Mouse (Mus musculus): ENCODE results near the gene Cd93. TPM values are rescaled to one million over a fixed set of nuclear protein-coding genes. Genes with fewer than 3 reads are reported as not detected.

The Cd93 gene
- total RNA-seq (2021) = 1 to 10 TPM; 5.0 to 6.2 TPM

DNA sequence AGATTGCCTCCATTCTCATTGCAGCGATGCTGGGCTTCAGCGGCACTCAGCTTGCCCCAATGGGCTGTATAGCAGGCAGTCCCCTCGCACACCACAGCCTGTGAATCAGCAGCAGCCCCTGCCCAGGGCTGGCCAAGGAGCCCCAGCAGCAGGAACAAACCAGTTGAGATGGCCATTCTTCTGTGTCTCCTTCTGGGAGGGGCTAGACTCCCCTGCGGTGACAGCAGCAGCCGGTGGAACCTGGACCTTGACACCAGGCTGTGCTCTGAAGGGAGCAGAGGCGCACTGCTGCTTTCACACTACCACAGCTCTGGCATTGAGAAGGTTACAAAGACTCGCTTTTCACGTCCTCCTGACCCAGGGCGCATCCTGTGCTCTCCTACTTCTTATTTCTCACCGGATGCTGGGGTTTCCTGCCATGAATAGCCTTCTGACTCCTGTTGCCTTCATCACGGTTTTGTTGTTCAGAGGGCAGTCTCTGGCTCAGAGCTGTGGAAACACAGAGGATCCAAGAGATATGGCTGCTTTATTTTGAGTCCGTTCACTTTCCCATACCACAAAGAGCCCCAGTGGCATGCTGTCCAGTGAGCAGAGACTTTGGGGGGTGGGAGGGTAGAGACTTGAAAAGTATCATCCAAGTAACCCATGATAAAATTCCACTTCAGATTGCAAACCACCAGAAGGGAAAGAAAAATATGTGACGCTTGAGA lies at the start of gene Cd93:
Gene Cd93, minus strand, starts transcription at position 315 of the 710 bp plus-strand sequence.
- DNase-seq = no peak

DNA sequence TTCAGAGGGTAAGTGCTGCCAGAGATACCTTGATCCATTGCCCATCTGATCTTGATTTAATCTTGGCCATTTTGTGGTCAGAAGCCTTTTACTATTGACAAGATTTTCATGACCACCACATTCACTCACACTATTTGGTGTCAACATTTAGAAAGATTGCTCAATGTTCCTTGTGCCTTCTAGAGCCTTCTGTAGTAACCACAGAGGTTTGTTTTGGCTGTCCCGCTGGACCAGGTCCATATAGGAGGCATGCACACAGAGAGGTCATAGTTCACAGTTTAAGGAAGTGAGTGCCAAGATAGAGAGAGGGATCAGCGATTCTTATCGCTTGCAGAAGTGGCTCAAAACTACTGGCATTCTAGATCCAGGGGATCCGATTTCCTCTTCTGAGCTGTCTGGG lies 48.7 kb upstream of the Cd93 start:
- no peak for DNase-seq

DNA sequence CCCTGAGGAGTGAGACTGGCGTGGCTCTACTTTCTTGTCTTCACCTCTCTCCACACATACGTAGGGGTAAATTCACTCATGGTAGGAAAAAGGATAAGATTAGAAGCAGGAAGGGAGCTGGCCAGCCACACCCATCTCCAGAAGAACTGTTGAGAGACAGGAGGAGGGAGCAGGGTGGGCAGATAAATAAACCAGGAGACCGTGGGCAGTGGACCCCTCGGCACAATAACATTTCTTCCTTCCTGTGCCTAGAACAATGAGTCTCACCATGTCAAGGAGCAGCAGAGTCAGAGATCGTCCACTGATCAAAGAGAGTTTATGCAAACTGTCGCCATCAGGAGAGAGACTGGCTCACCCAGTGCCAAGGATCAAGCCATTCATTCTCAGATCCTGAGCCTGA lies 46.8 kb upstream of the Cd93 start:
- no peak for DNase-seq

DNA sequence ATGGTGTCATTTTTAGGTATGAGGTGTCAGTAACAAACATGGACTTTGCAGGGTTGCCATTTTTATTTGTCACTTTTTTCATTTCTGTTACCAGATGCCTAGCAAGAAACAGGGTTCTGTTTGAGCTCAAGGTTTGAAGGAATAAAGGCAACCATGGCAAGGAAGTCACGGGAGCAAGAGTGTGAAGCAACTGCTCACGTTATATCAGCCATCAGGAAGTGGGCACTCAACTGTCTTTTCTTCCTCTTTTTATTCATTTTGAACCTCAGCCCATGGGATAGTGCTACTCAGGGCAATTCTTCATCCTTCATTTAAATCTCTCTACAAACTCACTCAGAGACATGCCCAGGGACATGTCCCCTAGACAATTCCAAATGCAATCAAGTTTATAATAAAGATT lies 45.5 kb upstream of the Cd93 start:
- no peak for DNase-seq

DNA sequence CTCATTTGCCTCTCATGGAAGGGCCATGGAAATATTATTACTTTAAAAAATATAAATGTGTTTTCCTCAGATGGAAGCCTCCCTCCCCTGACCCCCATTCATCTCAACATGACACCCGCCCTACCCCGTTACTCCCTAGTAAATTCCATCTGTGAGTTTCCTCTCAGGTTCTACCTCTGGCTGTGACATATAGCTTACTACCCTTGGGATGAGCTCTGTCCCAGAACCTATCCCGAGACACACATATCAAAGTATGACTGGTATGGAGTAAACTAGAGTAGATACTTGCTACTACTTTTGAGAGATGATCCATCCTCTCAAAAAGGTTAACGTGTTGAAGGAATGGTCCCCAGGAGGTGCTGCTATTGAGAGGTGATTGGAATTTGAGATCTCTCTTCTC lies 42.2 kb upstream of the Cd93 start:
- DNase-seq = no peak

DNA sequence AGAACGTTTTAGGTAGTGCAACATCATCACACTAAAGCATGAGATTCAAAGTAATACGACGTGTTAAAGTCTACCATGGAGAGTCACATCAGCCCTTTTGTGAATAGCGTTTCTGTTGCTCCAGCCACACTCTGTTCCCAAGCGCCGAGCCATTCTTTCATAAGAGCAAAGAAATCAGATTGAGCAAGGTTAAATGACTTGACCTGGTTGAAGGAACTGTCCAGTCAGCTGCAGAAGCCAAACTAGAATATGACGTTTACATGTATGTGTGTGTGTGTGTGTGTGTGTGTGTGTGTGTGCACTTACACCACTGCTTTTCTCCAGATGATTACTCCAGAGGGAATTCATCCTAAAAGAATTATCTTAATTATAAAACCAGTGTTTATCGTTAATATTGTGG lies 37.0 kb upstream of the Cd93 start:
- no peak for DNase-seq

DNA sequence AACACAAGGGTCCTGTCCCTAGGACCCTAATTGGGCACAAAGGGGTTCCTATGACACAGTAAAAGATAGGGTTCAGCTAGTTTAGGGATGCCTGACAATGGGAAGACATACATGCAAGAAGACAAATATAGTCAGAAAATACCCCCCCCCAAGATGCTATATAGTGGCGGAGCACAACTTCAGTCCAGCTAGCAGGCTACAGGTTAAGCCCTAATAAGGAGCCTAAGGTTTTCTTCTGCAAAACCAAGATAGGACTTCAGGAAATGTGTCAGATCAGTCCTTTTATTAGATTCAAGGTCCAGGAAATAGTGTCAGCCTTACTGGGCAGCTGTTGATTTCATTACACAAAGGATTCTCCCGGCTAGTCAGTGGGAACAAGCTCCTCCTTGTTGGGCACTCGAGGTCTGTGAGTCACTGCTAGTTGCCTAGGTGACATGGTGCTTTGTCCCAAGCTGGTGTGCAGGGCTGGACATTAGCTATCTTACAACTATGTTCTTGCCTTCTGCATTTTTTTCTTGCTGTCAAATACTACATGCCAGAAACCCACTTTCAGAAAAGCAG lies 34.9 kb upstream of the Cd93 start:
- DNase-seq = no peak

DNA sequence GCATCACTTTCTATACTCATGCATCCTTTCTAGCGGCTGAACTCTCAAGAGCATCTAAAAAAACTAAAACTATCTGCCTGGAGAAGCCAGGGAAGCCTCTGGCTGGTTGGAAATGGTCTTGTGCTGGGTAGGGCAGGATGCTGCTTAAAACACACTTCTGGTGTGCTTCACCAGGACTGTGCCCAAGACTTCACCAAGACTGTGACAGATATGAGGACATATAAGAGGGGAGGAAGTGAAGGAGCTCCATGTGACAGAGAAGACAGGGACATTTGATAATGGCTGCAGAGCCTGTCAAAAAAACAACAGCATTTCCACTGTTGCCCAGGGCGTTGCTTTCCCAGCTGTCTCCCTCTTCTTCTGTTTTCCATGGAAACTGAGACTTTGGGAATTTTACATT lies 34.0 kb upstream of the Cd93 start:
- DNase-seq = no peak

DNA sequence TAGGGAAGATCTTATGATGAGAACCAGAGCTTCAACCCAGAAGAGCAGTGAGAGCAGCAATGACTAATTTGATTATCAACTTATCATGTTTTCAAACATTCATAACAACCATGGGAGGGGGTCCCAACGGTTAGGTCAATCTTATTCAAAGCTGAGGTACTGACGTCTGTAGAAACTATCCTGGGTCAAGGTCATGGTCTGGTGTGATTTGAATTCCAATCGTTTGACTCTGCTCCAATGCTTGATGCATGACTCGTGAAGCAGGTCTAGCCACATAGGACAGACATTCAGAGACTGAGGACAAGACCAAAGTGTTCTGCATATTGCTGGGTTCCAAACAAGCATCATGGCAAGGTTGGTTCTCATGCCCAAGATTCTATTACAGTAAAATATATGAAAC lies 33.2 kb upstream of the Cd93 start:
- no peak for DNase-seq

DNA sequence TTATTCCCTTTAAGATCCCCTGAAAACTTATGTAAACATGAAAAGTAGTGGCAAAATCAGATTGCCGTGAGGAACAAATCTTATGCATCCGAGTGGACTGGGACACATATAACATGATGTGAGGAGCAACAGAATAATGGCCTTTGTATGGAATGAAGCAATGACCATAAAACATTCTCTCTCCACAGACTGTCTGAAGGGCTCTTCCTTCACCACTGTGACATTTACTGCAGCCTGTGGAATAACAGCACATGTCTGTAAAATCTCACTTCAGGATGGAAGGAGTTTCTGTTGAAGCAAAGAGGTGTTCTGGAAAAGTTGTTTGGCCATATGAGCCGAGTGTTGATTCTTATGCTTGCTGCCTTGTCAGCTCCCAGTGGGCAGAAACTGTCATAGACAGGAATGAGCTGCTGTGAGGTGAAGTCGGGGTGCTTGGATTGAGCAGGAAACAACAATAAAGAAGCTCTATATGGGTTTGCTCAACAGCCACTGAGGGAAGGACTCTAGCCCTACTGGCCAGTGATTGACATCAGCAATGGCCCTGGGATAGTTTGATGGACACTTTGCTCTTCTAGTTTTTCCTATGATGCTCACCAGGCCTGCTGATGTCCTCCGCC lies 32.6 kb upstream of the Cd93 start:
- no peak for DNase-seq

DNA sequence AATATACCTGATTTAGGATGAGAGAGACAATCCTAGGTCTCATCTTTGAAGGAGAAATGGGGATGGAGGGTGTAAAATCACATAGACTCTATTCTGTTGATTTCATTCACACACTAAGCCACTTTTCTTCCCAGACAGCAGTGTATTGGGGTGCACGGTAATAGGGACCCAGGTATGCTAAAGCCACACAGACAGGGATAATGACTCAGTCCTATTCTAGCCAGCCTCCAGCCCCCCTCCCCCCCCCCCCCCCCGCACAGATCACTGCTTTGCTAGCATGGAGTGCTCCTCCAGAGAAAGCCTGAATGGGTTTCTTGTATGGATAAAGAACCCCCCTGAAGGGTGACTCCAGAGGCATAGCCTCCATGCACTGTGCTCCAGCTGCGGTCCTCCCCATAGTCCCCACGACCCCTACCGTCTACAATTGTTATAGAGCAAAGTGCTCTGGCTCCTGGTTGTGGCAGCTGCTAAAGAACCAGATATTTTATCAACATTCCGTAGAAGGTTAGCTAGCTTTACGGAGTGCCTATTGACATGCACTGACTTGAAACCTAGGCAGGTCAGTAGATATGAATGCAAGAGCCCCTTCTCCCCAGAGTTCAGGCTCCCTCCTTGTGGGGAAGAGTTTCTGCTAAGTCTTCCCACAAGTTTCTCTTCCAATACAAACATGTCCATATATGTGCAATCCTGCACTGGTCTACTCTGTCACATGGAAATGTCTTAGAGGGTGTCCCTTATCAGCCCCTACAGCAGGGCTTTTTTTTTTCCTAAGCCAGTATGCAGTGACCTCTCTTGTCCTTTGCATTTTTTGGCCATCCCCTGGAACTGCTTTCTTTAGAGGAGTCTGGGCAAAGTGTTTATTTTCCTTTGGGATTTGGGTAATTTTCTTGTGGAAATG lies 26.2 kb upstream of the Cd93 start:
- DNase-seq = no peak

DNA sequence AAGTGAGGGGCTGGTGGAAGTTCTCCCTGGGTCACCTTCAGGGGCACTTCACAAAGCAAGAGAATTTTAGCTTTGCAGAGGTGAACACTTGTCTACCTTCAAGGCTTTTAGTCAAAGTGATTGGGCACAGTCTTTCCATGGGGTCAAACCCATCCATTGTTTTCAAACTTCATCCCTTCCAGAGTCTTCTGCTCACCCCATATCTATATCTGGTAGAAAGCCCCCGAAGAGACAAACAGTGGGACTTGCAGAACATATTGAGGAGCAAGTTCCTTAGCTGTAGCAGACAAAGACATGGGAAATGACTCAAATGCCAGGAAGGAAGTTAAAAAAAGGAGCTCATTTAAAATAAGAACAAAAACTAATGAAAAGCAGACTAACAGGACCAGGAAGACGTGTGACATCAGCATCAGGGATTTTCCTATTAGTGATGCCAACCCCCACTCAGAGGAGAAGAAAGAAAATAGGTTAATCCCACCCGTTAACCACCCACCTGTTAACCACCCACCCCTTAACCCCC lies 24.6 kb upstream of the Cd93 start:
- no peak for DNase-seq

DNA sequence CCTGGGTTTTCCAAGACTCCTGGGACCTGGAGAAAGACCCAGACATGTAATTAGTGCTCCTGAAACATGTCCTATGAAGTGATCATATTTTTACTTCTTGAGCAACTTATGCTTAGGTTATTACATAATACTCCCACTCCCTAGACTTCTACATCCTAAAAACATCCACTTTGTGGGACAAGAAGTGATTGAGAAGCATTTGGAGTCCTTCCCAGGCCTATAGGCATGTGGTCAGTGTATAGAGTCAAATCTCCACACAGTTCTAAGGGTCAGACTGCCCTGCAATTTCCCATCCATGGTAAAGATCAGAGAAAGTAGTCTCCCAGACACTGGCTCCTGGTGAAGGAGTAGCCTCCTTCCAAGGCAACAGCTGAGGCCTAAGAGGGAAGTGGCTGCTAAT lies 12.0 kb upstream of the Cd93 start:
- no peak for DNase-seq

DNA sequence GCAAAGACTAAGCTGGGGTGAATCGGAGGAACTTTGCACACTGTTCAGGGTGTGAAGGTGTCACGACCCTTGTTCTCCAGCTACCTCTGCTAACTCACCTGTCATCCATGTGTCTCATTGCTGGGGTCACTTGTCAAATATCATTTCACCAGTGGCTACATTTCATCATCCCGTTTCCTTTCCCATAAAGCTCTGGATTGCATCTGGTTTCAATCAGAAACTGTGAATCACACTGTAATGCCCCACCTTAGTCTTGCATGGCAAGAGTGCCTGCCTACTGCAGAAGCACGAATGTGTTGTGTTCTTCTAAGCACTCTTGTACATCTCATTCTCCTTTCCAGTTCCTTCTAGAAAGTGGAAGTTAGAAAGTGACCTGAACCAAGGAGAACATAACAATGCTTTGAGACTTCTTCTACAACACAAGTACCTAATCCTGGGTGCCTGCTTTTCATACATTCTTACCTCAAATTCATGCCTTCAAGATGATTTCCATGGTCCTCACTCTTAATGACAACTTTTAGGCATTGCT lies 10.7 kb upstream of the Cd93 start:
- DNase-seq = no peak

DNA sequence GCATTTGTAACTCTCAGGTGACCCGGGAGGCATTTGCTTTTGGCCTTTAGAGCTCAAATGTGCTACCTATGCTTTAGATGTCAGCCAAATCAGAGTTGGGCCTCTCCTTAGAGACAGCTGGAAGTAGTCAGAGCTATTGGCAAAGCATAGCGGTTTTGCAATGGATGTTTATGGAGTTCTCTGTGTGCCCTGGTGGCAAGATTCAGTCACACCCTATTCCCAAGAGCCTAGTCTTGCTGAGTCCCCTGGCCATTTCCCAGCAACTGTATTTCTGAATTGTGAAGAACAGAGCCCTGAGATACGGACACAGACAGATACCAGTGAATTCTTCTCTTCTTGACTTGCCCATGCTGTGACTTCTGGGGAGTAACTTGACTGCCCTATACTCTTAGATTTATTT lies 9.7 kb upstream of the Cd93 start:
- DNase-seq = no peak

DNA sequence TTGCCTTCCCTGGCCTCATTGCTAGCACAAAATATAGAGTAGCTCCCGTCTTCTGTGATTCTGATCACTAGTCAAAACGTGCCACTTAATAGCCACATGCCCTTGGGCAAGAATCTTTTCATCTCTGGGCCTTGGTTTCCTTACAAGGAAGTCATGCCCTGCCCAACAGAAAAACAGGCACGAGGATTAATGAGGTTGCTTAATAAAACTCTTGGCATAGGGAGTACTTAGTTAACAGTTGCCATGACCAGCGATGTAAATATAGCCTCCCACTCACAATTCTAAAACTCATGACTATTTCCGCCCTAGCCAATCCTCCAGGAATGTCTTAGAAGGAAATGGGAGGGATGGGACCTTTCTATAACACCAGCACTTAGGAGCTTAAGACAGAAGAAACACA lies 8.1 kb upstream of the Cd93 start:
- DNase-seq = no peak

DNA sequence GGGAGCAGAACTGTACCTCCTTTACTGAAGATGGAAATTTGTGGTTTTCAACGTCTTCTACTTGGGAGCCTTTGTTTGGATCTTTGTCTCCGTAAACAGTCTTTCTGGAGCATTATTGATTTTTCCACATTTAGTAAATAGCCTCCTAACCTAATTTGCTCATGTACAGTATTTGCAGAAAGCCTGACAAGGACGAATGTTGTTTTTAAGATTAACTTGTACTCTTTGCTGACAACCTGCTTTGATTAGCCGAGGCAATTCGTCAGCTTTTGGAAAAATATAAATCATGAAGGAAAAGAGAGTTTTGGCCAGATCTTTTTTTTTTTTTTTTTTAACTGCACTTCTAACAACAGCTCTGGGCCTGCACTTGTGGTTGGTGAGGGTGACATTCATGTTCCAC lies 7.3 kb upstream of the Cd93 start:
- no peak for DNase-seq

DNA sequence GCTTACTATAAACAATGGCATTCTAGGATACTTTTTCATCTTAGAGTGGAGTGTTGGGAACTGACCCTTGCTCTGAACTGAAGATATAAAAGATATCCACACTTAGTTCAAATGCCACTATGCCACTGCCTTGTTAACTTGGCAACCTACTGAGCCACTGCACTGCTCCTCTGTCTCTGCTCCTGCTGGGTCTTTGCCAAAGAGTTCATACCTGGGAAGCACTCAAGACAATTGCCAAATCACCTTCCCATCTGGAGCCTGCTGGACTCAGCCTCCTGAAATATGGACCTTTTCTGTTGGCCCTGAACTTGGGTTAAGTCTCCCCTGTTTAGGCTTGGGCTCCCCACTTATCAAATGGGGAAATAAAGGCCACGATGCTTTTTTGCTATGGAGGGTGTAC lies 6.3 kb upstream of the Cd93 start:
- DNase-seq = no peak

DNA sequence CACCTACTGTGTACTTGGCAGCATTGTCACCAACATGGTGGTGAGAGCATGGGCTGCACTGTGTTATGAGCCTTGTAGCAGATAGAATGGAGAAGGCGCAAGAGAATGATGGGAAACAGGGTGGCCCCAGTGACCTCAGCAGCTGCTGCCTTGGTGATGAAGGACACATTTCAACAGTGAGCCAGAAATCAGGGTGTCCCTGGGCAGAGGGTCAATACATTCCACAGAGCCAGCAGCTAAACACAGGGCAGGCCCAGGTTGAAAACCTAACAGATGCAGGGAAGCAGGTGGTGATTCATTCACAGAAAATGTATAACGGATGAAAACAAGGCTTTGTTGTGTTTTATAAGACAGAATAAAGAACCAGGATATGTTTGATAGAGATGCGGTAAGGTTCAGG lies 3.1 kb upstream of the Cd93 start:
- DNase-seq = no peak

DNA sequence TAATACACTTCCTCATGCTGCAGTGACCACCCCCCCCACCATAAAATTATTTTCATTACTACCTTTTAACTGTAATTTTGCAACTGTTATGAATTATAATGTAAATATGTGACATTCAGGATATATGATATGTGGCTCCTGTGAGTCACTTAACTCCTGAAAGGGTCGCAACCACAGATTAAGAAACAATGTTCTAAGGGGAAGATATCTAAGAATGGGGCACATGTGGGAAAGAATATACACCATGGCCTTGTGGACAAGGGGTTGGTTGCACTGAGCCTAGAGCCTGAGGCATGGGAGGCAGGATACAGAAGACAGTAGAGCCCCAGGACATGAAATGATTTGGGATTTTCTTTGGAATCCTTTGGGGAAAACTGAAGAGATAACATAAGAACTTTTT lies 2.3 kb upstream of the Cd93 start:
- no peak for DNase-seq

DNA sequence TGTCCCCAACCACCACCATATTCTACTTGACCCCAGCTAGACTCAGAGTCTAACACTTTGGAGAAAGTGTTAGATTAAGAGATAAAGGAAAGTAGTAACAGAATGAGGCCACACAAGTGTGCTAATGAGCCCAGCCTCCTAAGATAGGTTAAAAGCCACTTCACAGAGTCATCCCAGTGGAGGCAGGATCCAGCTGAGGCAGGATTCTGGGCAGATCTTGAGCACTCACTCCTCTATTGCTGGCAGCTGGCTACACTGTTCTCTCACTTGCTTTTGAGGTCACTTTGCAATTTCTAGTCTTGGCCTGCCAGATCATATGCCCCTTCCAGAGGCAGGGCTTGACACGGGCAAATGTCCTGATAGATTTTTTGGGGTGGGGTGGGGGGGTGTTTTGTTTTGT lies 1.1 kb upstream of the Cd93 start:
- no peak for DNase-seq

DNA sequence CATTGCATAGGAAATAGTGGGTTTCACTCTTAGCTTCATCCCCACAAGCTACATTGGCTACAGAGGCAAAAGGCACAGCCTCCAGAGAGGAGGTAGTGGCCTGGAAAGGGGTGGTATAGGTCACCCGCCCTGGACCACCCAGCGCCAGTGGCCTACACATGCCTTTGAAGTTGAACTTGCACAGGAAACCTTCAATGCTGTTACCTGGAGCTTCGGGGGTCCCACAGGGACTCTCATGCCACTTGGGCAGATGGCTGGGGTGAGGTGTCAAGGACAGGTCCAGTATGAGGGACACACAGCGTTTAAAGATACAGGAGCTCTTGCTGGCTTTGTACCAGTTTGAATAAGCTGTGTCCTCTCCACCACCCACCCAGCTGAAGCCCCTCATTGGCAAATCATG lies 653 bp downstream of the Cd93 start:
- DNase-seq = no peak

DNA sequence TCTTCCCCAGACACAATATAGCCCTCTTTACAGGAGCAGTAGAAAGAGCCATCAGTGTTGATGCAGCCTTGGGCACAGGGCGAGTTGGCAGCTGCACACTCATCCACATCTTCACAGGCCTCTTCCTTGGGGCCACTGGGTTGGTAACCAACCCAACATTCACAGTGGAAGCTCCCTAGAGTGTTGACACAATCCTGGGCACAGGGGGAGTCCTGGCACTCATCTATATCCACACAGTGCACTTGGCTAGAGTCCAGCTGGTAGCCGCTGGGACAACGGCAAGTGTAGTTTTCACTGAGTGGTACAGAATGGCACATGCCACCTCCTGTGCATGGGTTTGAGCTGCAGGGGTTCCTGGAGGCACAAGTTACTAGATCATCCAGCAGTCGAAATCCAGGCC lies 1.2 kb downstream of the Cd93 start:
- DNase-seq = no peak
